Mouse (Mus musculus) cerebellum, postnatal 25 days (tissue): Measurements from ENCODE around the gene Snx6.
"Not testable (repeated sequence)": the region's sequence is repeated elsewhere in the genome, so short reads cannot be mapped to it uniquely, and the experiment has no call there.

Experiments used
- DNase-seq, 2 experiments: peaks; one replicate each; pipeline ENCODE4 v3.0.0; 2021; ENCODE audit warnings: mixed read lengths in 2 of 2

Snx6 gene

GRCm38 (mm10) chr12:54795153-54795998 lies at the start of gene Snx6:
Snx6 (minus strand) TSS chr12:54795703.
- peak; percentile 86 to 94 for DNase-seq

- no peak for DNase-seq
Observed at GRCm38 (mm10) chr12:54844415-54844814, 48.9 kb upstream of the Snx6 start.

- no peak for DNase-seq
Observed at GRCm38 (mm10) chr12:54841576-54841975, 46.1 kb upstream of the Snx6 start.

DNA sequence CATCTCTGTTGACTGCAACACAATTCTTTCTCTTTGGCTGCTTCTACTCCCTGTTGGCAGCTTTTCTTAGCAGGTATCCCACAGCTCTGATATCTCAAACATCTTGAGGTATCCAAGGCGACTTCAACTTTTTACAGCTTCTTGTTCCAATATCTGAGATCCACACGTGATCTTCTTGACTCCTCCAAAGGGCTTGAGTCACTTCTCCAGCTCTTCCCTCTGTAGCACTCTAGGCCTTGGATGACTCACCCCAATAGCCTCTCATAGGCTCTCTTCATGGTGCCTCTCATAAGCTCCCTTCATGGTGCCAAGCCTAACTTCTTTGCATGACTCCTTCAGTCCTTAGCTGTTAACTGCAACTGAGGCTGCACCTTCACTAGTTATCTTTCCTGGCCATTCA lies 44.3 kb upstream of the Snx6 start:
- no peak for DNase-seq

GRCm38 (mm10) chr12:54838931-54839330 lies 43.4 kb upstream of the Snx6 start:
- DNase-seq, result no peak

DNA sequence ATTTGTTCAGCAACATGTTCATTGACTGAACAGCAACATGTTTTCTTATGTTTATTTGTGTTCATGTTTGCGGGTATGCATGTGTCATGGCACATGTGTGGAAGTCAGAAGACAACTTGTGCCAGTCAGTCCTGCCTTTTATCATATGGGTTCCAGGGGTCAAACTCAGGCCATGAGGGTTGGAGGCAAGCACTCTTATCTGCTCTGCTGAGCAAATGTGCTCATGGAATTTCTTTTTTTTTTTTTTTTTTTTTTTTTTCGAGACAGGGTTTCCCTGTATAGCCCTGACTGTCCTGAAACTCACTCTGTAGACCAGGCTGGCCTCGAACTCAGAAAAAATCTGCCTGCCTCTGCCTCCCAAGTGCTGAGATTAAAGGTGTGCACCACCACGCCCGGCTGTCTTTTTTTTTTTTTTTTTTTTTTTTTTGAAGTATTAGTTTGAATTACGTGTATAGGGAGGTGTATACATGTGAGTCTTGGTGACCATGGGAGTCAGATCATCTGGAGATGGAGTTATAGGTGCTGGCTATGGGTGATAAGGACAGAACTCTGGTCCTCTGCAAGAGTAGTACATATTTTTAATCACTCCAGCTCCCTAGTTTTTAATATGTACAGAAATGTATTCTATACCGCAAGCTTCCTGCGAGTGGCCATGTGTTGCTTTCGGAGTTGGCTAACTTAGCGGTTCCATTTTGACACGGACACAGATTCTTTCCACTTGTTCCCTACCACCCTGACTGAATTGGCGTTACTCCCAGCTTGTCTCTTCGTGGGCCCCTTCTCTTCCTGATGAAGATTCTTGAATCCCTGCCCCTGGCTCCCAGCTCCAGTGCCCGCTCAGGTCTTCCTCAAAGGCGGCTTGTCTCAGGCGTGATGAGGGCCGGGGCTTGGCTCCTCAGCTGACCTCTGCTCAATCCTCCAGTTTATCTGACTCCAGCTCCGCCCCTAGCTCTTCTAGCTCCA lies 40.4 kb upstream of the Snx6 start:
- peak in 1 of 2 experiments; percentile 20 for DNase-seq

DNA sequence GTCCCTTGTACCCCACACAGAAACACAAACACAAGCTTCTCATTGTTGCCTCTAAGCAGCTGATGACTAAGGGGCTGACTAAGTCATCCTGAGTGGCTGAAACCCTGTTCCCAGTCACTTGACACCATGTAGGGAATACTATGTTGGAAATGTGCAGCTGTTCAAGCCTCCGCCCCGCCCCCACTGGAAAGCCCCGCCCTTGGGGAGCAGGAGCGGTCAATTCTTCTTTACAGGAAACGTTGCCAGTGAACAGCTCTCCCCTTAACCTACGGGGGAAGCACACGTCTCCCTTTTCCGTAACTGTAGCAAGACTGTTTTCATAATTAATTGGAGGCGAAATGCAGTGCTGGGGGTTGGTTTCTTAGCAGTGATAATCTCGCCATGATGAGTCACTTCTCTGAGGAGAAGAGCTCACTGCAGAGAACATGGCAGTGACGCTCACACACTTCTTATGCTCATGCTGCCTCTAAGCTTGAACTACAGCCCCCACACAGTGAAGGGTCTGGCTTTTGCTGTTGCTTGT lies 39.5 kb upstream of the Snx6 start:
- peak; percentile 44 to 65 for DNase-seq

- peak; percentile 17 to 22 for DNase-seq
Observed at GRCm38 (mm10) chr12:54833856-54834399, 38.4 kb upstream of the Snx6 start.

- not testable (repeated sequence) for DNase-seq
Observed at GRCm38 (mm10) chr12:54831927-54832326, 36.4 kb upstream of the Snx6 start.

DNA sequence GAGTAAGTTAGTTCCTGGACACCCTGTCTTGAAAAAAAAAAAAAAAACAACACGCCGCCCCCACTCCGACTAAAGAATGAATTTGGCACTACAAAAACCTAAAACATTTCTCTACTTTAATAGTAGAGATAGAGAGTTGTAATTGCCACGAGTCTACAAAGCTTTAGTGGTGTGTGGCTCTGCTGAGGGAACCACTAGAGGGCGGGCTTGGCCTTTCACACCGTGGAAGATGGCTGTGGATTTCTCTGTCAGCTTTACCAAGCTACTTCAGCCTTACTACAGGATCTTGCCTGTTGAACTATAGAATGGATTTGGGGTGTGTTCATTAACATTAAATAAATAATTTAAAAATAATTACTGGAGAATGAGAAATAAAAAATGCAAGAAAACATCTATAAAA lies 35.1 kb upstream of the Snx6 start:
- peak; percentile 82 to 91 for DNase-seq

GRCm38 (mm10) chr12:54829876-54830275 lies 34.4 kb upstream of the Snx6 start:
- no peak for DNase-seq

DNA sequence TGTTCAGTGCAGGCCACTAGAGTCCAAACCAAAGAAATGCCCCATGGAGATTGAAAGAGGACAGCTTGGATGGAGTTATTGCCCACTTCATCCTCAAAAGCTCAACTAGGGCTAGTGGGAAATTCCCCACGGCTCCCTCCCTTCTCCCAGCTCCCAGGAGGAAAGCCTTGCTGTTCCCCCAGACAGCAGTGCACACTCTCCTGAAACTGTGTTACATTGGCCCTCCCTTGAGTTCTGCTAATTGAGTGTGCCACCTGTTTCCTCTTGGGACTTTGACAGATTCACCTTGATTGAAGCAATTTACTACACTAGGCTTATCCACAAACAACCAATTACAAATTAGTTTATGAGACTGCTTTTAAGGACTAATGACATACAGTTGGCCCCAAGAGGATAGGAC lies 32.5 kb upstream of the Snx6 start:
- DNase-seq, result no peak

- no peak for DNase-seq
Observed at GRCm38 (mm10) chr12:54825202-54825601, 29.7 kb upstream of the Snx6 start.

DNA sequence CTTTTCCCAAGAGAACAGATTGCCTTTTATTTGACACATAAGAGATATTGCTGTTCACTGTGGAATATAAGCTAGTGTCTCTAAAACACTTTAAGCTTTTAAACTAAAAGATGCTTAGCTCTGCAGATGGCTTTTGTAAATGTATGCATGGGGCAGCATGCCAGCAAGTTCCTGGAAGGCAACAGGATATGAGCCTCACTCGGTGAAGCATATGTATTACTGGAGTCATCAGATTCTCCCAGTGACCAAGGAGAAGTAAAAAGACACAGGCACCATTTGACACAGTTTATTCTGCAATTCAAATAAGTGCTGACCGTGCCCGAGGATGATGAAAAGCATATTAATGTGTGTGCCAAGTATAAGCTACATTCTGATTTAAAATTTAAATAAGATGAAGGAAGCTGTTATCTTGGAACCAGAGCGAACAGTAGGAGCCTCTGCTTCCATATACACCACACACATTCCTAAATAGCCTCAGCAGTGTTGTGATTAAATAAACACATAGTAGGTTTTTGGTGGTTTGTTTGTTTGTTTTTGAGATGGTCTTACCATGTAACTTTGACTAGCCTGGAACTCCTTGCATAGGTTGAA lies 27.4 kb upstream of the Snx6 start:
- DNase-seq, result peak in 1 of 2 experiments; percentile 24

DNA sequence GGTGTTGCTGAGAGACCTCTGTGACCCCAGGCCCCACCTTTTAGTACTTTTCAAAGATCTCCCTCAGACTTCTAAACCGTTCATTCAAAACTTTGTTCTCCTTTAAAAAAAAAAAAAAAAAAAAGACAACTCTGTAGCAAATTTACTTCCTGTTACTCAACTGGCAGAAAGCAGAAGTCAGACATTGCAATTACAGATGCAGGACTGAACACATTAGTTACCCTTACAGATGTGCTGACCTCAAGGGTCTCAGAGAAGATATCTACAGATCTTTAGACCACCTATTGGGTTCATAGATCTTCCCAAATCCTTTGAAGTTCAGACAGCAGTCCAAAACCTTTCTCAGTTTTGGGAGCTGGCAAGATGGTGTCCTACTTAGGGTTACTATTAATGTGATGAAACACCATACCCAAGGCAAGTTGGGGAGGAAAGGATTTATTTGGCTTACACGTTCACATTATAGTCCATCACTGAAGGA lies 25.2 kb upstream of the Snx6 start:
- no peak for DNase-seq

DNA sequence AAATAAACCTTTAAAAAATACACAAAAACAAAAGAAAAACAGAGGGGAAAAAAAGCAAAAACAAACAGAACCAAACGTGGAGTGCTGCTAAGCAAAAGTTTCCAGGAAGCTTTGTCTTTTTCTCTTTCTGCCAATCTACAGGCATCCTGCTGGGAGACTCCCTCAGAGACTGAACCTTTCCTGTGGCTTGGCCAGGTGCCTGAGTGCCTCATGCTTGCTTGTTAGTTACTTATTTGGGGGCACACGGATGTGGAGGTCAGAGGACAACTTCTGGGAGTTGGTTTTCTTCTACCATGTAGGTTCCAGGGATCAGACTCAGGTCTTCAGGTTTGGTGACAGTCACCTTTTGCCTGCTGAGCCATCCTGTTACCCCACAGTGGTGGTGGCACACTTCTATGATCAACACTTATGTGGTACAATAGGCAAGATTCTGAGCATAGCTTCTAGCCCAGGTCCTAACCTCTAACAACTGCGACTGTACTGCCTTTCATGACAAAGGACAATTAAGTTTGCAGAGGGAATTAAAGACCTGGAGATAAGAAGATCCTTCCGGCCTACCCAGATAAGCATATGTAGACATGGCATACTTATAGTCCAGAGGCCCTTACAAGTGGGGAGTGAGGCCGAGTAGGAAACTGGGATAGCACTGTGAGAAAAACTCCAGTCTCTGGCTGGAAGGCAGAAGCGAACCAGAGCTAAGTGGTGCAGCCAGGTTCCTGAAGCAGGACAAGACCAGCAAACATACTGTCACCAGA lies 23.9 kb upstream of the Snx6 start:
- DNase-seq, result no peak

DNA sequence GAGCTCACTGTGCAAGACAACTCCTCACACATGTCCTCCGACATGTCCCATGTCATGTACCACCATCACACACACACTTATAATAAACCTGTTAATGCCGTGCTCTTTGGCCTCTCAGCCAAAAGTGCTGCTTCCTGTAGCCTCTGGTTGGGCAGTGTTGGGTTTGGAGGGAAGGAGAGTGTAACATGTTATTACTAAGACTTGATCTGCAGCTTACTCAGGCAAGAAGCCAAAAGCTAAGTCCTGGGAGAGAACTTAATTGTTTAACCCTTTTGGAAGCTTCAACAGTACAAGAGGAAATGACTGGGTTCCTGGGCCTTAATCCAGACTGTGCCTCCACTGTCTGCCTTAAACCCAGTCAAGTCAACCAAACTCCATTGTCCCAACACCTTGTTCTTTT lies 14.6 kb upstream of the Snx6 start:
- DNase-seq, result no peak

GRCm38 (mm10) chr12:54807481-54807880 lies 12.0 kb upstream of the Snx6 start:
- no peak for DNase-seq

GRCm38 (mm10) chr12:54806131-54806530 lies 10.6 kb upstream of the Snx6 start:
- no peak for DNase-seq

DNA sequence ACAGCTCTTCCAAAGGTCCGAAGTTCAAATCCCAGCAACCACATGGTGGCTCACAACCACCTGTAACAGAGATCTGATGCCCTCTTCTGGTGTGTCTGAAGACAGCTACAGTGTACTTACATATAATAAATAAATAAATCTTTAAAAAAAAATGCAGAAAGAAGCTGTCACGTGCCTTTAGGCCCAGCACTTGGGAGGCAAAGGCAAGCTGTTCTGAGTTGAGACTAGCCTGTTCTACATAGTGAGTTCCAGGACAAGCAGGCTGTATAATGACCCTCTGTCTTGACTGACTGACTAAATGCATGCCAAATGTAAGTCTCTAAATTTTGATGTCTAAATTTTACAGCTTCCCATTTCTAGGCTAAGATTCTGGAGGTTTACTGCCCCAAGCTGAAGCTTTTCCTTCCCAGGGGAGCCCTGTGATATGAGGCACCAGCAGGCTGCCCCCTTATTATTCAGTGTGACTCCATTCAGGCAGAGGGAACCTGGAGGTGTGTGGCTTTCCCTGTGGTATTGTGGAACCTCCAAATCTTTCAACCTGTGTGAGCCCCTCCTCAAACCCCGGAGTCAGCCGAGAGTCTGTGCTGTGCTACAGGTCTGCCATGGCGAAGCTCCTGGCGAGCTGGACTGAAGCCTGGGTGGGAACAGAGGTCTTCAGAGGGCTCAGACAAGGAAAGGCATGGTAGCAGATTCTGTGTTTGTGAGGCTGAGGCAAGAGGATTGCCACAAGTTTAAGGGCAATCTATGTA lies 9.9 kb upstream of the Snx6 start:
- DNase-seq, result no peak

GRCm38 (mm10) chr12:54803531-54803930 lies 8.0 kb upstream of the Snx6 start:
- no peak for DNase-seq
